Mouse (Mus musculus) hindbrain, embryonic 16.5 days (tissue): Measurements from ENCODE around the gene Tpm4. TPM values are rescaled to one million over a fixed set of nuclear protein-coding genes. Genes with fewer than 3 reads are reported as not detected.

Experiments
- ATAC-seq: fragments of 200-750 bp; cut with Nextera tagmentation; 2 replicates; pipeline ENCODE4 v1.8.0; 2017; ENCODE audit warnings: moderate TSS enrichment, moderate library complexity
- H3K27ac ChIP-seq: fragments of 300-500 bp; sonication (generic); 2 replicates; pipeline ENCODE4 v1.5.1; 2014; ENCODE audit warnings: low read depth, mild to moderate bottlenecking, control low read depth, low read length, moderate library complexity
- H3K27me3 ChIP-seq: fragments of 300-500 bp; sonication (generic); replicated peaks from 2 replicates; pipeline ENCODE4 v1.6.1; 2014; ENCODE audit warnings: low read length; ENCODE audit not compliant: control insufficient read depth, insufficient read depth
- H3K36me3 ChIP-seq: fragments of 300-500 bp; sonication (generic); 2 replicates; pipeline ENCODE4 v1.6.1; 2014; ENCODE audit warnings: mild to moderate bottlenecking, low read length, moderate library complexity, mixed read lengths; ENCODE audit not compliant: control insufficient read depth, insufficient read depth
- H3K4me1 ChIP-seq: fragments of 300-500 bp; sonication (generic); 2 replicates; pipeline ENCODE4 v1.6.1; 2014; ENCODE audit warnings: low read depth, low read length; ENCODE audit not compliant: control insufficient read depth, insufficient read depth
- H3K4me2 ChIP-seq: fragments of 300-500 bp; sonication (generic); 2 replicates; pipeline ENCODE4 v1.6.1; 2014; ENCODE audit warnings: mild to moderate bottlenecking, low read length, control low read depth, moderate library complexity
- H3K4me3 ChIP-seq: fragments of 300-500 bp; sonication (generic); 2 replicates; pipeline ENCODE4 v1.5.1; 2014; ENCODE audit warnings: mild to moderate bottlenecking, low read length, control low read depth, moderate library complexity
- H3K9ac ChIP-seq: fragments of 300-500 bp; sonication (generic); 2 replicates; pipeline ENCODE4 v1.6.1; 2014; ENCODE audit warnings: low read depth, mild to moderate bottlenecking, control low read depth, low read length, moderate library complexity
- H3K9me3 ChIP-seq: fragments of 300-500 bp; sonication (generic); 2 replicates; pipeline ENCODE4 v1.6.1; 2014; ENCODE audit warnings: mild to moderate bottlenecking, low read length, moderate library complexity; ENCODE audit not compliant: control insufficient read depth
- WGBS: fragments of 180-500 bp; shearing (Covaris S2); extraction: QIAGEN DNeasy Blood & Tissue Kit; methylation state at CpG from one replicate; pipeline ENCODE4 v1.1.7; 2014; 5-methylcytosine and 5-hydroxymethylcytosine counted together
- polyA plus RNA-seq: library from polyadenylated mRNA; unstranded; fragments of >200 nt; fragmentation: Nextera tagmentation; extraction: Ambion mirVana; gene quantifications from 2 replicates; pipeline ENCODE4 v1.2.1, GENCODE M21; 2015

Gene Tpm4
- polyA plus RNA-seq, 1 experiment from 2014 or later = 174 TPM

- Histone ChIP-seq H3K27ac (no peak overlapping the region), H3K4me2 (no peak overlapping the region), H3K4me1 (no peaks in the 10 kb centered on the region), H3K27me3 (no peaks in the 10 kb centered on the region), H3K4me3 (no peak overlapping the region), H3K36me3 (peaks cover 36% of the 10 kb centered on the region), H3K9ac (no peak overlapping the region), H3K9me3 (no peaks in the 10 kb centered on the region)
- WGBS = 93% methylated on average over 3 of the region's 3 CpGs
- ATAC-seq = no peak
Observed at GRCm38 (mm10) chr8:72146556-72146955, 11.8 kb downstream of the Tpm4 start.

- no peak overlapping the region for H3K4me3 ChIP-seq
- no peak overlapping the region for H3K9ac ChIP-seq
- no peak overlapping the region for H3K4me2 ChIP-seq
- no peaks in the 10 kb centered on the region for H3K9me3 ChIP-seq
- ATAC-seq = no peak
- H3K27ac ChIP-seq = no peak overlapping the region
- WGBS = 85% methylated on average over 2 of the region's 2 CpGs
- peaks cover 36% of the 10 kb centered on the region for H3K36me3 ChIP-seq
- no peaks in the 10 kb centered on the region for H3K27me3 ChIP-seq
- no peaks in the 10 kb centered on the region for H3K4me1 ChIP-seq
Observed at GRCm38 (mm10) chr8:72147266-72147665, 12.5 kb downstream of the Tpm4 start.

- ATAC-seq = no peak
- H3K4me2 ChIP-seq = no peak overlapping the region
- H3K27ac ChIP-seq = no peak overlapping the region
- peaks cover 36% of the 10 kb centered on the region for H3K36me3 ChIP-seq
- H3K4me3 ChIP-seq = no peak overlapping the region
- H3K4me1 ChIP-seq = no peaks in the 10 kb centered on the region
- H3K9ac ChIP-seq = no peak overlapping the region
- WGBS = 95% methylated on average over 1 of the region's 1 CpGs
- no peaks in the 10 kb centered on the region for H3K27me3 ChIP-seq
- H3K9me3 ChIP-seq = no peaks in the 10 kb centered on the region
Observed at GRCm38 (mm10) chr8:72149056-72149455, 14.3 kb downstream of the Tpm4 start.

GRCm38 (mm10) chr8:72151418-72152078 is 16.8 kb downstream of the Tpm4 start:
- Histone ChIP-seq H3K27ac (no peak overlapping the region), H3K27me3 (no peaks in the 10 kb centered on the region), H3K9me3 (no peaks in the 10 kb centered on the region), H3K4me3 (no peak overlapping the region), H3K4me1 (no peaks in the 10 kb centered on the region), H3K9ac (no peak overlapping the region), H3K4me2 (no peak overlapping the region), H3K36me3 (peaks cover 23% of the 10 kb centered on the region)
- 89% methylated on average over 3 of the region's 3 CpGs for WGBS
- no peak for ATAC-seq

- peaks cover 13% of the 10 kb centered on the region for H3K36me3 ChIP-seq
- ATAC-seq = no peak
- no peaks in the 10 kb centered on the region for H3K27me3 ChIP-seq
- H3K9ac ChIP-seq = no peak overlapping the region
- no peak overlapping the region for H3K4me3 ChIP-seq
- H3K4me1 ChIP-seq = no peaks in the 10 kb centered on the region
- H3K4me2 ChIP-seq = no peak overlapping the region
- no peaks in the 10 kb centered on the region for H3K9me3 ChIP-seq
- no peak overlapping the region for H3K27ac ChIP-seq
Observed at GRCm38 (mm10) chr8:72153382-72153781, 18.6 kb downstream of the Tpm4 start.

- Histone ChIP-seq H3K4me1 (peaks cover 19% of the 10 kb centered on the region), H3K27me3 (no peaks in the 10 kb centered on the region), H3K4me3 (no peak overlapping the region), H3K36me3 (0 out of 2 replicates have a peak, but pooled peaks cover 4% of the 10 kb centered on the region), H3K27ac (no peak overlapping the region), H3K9ac (no peak overlapping the region), H3K4me2 (no peak overlapping the region), H3K9me3 (no peaks in the 10 kb centered on the region)
- ATAC-seq = no peak
- 88% methylated on average over 2 of the region's 2 CpGs for WGBS
Observed at GRCm38 (mm10) chr8:72158096-72158495, 23.3 kb downstream of the Tpm4 start.

GRCm38 (mm10) chr8:72158726-72159125 is 24.0 kb downstream of the Tpm4 start:
- no peak overlapping the region for H3K27ac ChIP-seq
- no peaks in the 10 kb centered on the region for H3K36me3 ChIP-seq
- H3K27me3 ChIP-seq = no peaks in the 10 kb centered on the region
- WGBS = 83% methylated on average over 3 of the region's 3 CpGs
- H3K4me1 ChIP-seq = peaks cover 19% of the 10 kb centered on the region
- no peak overlapping the region for H3K4me3 ChIP-seq
- ATAC-seq = no peak
- no peak overlapping the region for H3K9ac ChIP-seq
- H3K4me2 ChIP-seq = no peak overlapping the region
- H3K9me3 ChIP-seq = no peaks in the 10 kb centered on the region

GRCm38 (mm10) chr8:72160007-72160406 is 25.2 kb downstream of the Tpm4 start:
- WGBS = 67% methylated on average over 3 of the region's 3 CpGs
- H3K27me3 ChIP-seq = no peaks in the 10 kb centered on the region
- H3K9me3 ChIP-seq = no peaks in the 10 kb centered on the region
- no peak for ATAC-seq
- peak overlapping the region; percentile 49 for H3K4me3 ChIP-seq
- peak overlapping the region; percentile 78 for H3K4me2 ChIP-seq
- H3K27ac ChIP-seq = no peak overlapping the region
- peak overlapping the region; percentile 64 for H3K9ac ChIP-seq
- no peaks in the 10 kb centered on the region for H3K36me3 ChIP-seq
- peaks cover 19% of the 10 kb centered on the region for H3K4me1 ChIP-seq

- WGBS = under 1% methylated on average over 81 of the region's 82 CpGs
- peak within 1 kb of the TSS; percentile 86 for H3K4me3 ChIP-seq
- no peaks in the 10 kb centered on the region for H3K27me3 ChIP-seq
- peak within 1 kb of the TSS; percentile 78 for H3K4me2 ChIP-seq
- H3K4me1 ChIP-seq = peaks cover 19% of the 10 kb centered on the region
- H3K27ac ChIP-seq = peak within 1 kb of the TSS; percentile 81
- H3K36me3 ChIP-seq = no peaks in the 10 kb centered on the region
- H3K9ac ChIP-seq = peak within 1 kb of the TSS; percentile 84
- ATAC-seq = peak; percentile 99
- H3K9me3 ChIP-seq = no peaks in the 10 kb centered on the region
Observed at GRCm38 (mm10) chr8:72160707-72161697, 26.2 kb downstream of the Tpm4 start, which contains the start of gene Rab8a. TSS of gene Rab8a (plus strand) at chr8:72161200.
